Mouse (Mus musculus) forelimb bud, embryonic 11.5 days (tissue): ENCODE data around the gene Clock.

Experiments used
- DNase-seq: peaks from one replicate; pipeline ENCODE4 v3.0.0-alpha.2; 2012; ENCODE audit warnings: low read depth, low spot score

The Clock gene

GRCm38 (mm10) chr5:76304452-76305341 lies at the start of gene Clock:
Gene Clock, minus strand, starts transcription at chr5:76304792.
- DNase-seq = peak; percentile 87

- no peak for DNase-seq
These were observed 47.5 kb upstream of the Clock start for GRCm38 (mm10) chr5:76351953-76352611.

GRCm38 (mm10) chr5:76351537-76351936 lies 46.9 kb upstream of the Clock start:
- DNase-seq = no peak

GRCm38 (mm10) chr5:76346137-76346536 lies 41.5 kb upstream of the Clock start:
- DNase-seq = no peak

GRCm38 (mm10) chr5:76340931-76341330 lies 36.3 kb upstream of the Clock start:
- DNase-seq = no peak

DNA sequence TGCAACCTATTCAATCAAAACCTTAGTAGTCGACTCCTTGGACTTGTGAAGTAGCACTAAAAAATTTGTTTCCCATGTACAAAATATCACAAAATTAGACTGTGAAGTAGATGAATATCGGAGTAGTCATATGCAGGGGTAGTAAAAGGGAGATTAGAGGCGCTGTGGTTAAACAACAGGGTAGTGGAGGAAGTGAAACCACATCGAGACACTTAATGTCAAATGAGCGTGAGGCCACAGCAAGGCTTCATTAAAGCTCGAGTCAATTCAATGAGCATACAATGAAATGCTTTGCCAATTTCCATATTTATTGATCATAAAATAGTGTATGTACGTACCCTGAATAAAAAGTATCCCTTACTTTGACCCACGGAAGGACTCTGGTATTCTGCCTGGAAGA lies 32.5 kb upstream of the Clock start:
- no peak for DNase-seq

GRCm38 (mm10) chr5:76333833-76334232 lies 29.2 kb upstream of the Clock start:
- DNase-seq = no peak

DNA sequence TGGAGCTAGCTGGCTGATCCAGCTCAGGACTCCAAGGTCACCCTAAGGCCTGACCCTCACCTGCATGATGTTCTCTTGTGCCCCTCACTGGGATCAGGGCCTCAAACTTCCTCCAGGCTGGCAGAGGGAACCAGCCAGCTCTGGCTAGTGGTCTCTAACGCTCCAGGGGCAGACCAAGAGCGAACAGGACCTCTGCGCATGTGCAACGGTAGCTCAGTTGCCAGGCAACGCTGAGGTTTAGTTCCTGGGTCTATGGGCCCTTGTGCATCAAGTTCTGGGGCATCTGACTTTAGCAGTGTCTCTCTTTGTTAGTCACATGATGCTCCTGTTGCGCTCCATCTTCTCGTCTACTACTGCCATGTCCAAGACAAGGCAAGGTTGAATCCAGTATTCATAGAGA lies 26.4 kb upstream of the Clock start, which contains the start of gene Pdcl2:
Gene Pdcl2, minus strand, starts transcription at position 204 of the 400 bp plus-strand sequence.
- DNase-seq = no peak

DNA sequence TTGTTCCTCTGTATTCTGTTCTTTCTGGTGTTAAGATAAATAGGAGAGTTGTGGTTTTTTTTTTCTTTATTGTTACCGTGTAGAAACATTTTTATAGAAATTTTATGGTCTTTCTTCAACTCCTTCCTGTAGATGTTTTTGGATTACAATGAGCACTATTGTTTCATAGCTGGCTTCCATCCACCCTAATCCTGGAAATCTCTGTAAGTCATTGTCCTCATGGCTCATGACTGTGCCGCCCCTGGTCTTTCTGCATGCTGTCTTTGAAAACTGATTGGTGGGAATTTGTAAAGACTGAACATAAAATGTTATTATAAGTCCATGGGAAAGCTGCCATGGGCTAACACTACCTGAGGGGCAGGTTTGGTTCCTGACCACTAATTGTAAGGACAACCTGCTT lies 22.7 kb upstream of the Clock start:
- DNase-seq = no peak

- DNase-seq = no peak
These were observed 20.5 kb upstream of the Clock start for GRCm38 (mm10) chr5:76325113-76325512.

DNA sequence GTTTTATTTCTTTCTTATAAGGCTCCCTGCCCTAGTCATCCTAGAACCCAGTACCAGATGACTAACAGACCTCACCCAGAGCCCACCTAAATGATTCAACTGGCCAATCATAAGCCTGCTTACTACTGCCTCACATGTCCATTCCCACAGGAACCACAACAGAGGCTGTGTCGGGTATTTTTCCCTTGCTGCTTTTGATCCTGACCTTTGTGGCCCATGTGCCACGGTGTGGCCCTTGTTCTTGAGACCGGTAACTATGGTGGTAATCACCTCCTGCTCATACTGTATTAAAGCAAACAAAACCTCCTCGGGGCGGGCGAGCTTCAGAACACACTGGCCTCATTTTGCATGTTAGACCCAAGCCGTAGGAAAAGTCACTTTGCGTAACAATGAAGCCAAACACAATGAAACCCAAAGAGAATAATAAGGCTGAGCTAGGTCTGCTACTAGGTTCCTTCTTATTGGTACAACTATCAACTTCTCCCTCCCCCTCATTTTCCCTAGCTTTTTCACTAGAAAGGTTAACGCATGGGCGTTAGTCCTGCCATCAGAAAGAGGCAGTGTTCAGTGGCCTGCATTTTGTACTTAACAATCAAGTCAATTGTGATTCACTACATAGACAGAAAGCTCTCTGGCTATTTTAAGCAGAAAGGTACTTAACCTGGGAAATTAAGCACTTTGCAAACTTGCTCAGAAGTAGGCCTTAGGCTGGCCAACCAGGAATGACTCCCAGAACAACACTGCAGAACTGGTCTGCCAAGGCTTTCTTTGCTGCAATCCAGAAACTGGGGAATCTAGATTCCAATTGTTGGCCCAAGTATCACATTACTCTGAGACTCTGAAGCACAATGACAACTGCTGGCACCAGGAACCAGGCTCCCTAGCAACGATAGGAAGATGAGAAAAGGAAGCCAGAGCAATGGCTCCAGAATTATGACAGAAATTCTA lies 16.9 kb upstream of the Clock start:
- DNase-seq = no peak

GRCm38 (mm10) chr5:76308206-76308605 lies 3.6 kb upstream of the Clock start:
- no peak for DNase-seq

DNA sequence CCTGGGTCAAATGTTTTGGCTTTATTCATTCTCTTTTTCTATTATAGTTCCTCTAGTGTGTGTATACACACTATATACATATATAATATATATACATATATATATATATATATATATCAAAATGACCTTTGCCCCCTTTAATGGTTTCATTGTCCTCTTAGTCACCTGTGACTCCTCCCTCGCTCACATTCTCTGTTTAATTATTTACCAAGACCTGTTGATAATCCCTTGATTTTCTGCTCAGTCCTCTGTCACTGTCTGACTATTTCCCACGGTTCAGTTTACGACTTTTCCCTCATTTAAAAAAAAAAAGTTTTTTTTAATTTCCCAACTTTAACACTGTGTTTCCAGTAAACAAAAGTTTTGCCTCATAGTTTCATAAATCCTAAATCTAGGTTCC lies 1.7 kb upstream of the Clock start:
- no peak for DNase-seq

DNA sequence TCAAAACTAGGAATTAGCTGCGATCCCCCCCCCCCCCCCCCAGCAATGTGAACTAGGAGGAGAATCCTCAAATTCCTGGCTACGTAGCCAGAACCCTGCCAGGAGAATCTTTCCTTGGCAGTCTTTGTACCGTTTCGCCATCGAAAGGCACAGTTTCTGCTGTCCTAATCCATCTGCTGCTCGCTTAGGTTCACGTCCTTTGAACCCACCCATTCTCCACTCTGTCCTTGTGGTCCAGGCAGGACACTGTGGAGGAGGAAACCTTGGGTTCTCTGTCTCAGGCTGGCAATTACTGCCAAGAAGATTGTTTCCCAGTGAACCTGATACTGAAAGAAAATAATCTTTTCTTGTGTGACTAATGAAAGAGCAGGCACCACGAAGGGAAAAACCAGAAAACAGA lies 1.0 kb upstream of the Clock start:
- no peak for DNase-seq

DNA sequence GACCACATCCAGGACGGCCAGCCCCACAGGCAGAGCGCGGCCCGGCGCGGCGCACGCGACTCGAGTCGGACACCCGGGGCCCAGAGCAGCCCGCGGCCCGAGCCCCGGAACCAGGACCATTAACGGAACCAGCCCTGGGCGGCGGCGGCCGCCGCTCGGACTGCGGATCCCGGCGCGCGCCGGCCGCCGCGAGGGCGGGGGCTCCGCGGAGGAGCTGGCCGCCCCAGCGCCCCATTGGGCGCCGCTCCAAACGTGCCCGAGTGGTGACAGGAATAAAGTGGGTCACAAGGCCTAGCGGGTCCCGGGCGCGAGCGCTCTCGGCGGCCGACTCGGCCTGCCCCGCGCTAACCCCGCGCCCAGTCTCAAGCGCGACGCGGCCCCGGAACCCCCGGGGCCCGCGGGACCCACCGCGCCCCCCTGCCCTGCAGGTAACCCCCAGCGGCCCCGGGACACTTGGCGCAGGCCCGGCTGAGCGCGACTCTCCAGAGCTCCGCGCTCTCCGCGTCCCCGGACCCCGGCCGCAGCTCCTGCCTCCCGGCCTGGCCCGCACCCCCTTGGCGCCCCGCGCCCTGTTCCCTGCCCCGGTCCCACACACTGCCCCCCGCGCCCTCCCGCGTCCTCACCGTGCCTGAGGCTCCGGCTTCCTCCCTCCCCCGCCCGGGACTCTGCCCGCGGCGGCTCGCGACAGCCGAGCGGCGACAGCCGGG lies 694 bp downstream of the Clock start:
- DNase-seq = peak; percentile 67

- no peak for DNase-seq
These were observed 1.2 kb downstream of the Clock start for GRCm38 (mm10) chr5:76303379-76303744.

GRCm38 (mm10) chr5:76302009-76302408 lies 2.6 kb downstream of the Clock start:
- no peak for DNase-seq

GRCm38 (mm10) chr5:76289234-76289691 lies 15.3 kb downstream of the Clock start:
- DNase-seq = no peak

DNA sequence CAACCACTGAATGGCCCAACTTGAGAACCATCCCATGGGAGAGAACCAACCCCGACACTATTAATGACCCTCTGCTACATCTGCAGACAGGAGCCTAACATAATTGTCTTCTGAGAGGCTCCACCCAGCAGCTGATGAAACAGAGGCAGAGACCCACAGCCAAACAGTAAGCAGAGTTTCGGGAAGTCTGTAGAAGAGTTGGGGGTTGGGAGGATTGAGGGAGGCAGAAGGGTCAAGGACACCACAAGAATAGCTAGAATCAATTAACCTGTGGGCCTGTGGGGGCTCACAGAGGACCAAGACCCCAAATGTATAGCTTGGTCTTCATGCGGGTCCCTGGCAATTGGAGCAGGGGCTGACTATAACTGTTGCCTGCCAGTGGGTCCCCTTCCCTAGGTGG lies 16.3 kb downstream of the Clock start:
- no peak for DNase-seq

DNA sequence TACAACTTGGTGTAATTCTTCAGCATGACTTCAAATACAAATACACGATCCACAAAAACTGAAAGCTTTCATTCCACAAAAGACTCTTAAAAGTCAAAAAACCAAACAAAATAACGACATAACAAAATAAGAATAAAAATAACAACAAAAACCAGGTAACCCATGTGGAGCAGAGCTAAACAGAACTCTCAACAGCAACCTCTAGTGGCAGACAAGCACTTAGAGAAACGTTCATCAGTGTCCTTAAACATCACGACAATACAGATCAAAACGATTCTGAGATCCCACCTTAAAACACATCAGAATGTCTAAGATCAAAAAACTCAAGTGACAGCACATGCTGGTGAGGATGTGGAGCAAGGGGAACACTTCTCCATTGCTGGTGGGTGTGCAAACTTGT lies 17.5 kb downstream of the Clock start:
- DNase-seq = no peak

DNA sequence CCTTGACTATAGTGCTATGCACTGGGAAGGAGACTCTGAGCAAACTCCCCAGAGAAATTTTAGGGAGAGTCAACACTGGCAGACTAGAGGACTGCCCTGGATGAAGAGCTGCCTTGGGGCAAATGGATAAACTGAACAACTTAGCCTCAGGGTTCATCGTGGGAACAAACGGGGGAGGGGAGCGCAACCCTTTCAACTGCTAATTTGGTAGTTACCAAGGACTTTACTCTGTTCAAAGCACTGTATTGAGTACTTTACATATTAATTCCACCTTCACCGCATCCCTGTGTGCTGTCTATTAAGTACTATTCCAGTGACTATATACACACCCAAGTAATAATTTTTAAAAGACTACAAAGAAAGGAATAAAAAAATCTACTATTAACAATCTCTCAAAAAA lies 18.9 kb downstream of the Clock start:
- no peak for DNase-seq
